Comparison of ENCODE assay signal across 10 mouse cellular contexts in genomic region chr10:87666719-87667387, GRCm38 (mm10).
DNase-seq lines count a peak whose midpoint lies in the region; ATAC-seq and TF ChIP-seq lines count a peak whose summit lies in the region.
"Had no signal": no experiment of that assay in that cellular context is flagged by ENCODE, and none has a peak within 500 bp of the region (broad histone marks: within the 10 kb centered on the region; RNA-seq: fewer than 3 reads in every experiment).

No protein-coding gene starts in this region.

- no peak for ATAC-seq in hindbrain, embryonic 15.5 days (ENCODE audit: low FRiP score, low read depth)
- no peak for ATAC-seq in hindbrain, embryonic 11.5 days (ENCODE audit: low FRiP score)
- no peak for ATAC-seq in intestine, embryonic 16.5 days
- ATAC-seq: hindbrain, embryonic 16.5 days had no signal

- TF ChIP-seq POLR2A in brain, embryonic 14.5 days (IDR thresholded peaks at IDR 0.05; ENCODE audit: borderline replicate concordance, extremely low read depth, insufficient read depth, insufficient read length, poor library complexity, severe bottlenecking), result no peak

- no peaks in the 10 kb centered on the region for H3K9me3 ChIP-seq in hindbrain, embryonic 15.5 days
- no peaks in the 10 kb centered on the region for H3K9me3 ChIP-seq in hindbrain, embryonic 11.5 days (ENCODE audit: control insufficient read depth, low read length)
- H3K9me3 ChIP-seq in intestine, embryonic 16.5 days (ENCODE audit: control insufficient read depth, low read length), result no peaks in the 10 kb centered on the region

- no peaks in the 10 kb centered on the region for H3K36me3 ChIP-seq in hindbrain, embryonic 15.5 days
- H3K36me3 ChIP-seq in hindbrain, embryonic 11.5 days (ENCODE audit: control insufficient read depth, insufficient read depth, low read length), result no peaks in the 10 kb centered on the region
- no peaks in the 10 kb centered on the region for H3K36me3 ChIP-seq in intestine, embryonic 16.5 days (ENCODE audit: control insufficient read depth, insufficient read depth, low read length)

- no peak overlapping the region for H3K4me2 ChIP-seq in hindbrain, embryonic 15.5 days
- no peak overlapping the region for H3K4me2 ChIP-seq in hindbrain, embryonic 11.5 days (replicated peaks; ENCODE audit: low read depth, low read length)
- no peak overlapping the region for H3K4me2 ChIP-seq in intestine, embryonic 16.5 days (ENCODE audit: low read depth, low read length)

- H3K27ac ChIP-seq in hindbrain, embryonic 15.5 days (replicated peaks), result 0 out of 2 replicates have a peak overlapping the region, but pooled peaks have one; percentile 9
- no peak overlapping the region for H3K27ac ChIP-seq in hindbrain, embryonic 11.5 days (ENCODE audit: low read depth, low read length)
- no peak overlapping the region for H3K27ac ChIP-seq in layer of hippocampus, adult 2 months
- H3K27ac ChIP-seq in intestine, embryonic 16.5 days (ENCODE audit: low read length), result no peak overlapping the region

- no peaks in the 10 kb centered on the region for H3K27me3 ChIP-seq in hindbrain, embryonic 15.5 days
- no peaks in the 10 kb centered on the region for H3K27me3 ChIP-seq in hindbrain, embryonic 11.5 days (ENCODE audit: control insufficient read depth, insufficient read depth, low read length)
- H3K27me3 ChIP-seq in intestine, embryonic 16.5 days (replicated peaks; ENCODE audit: control insufficient read depth, insufficient read depth, low read length), result no peaks in the 10 kb centered on the region

- no peak overlapping the region for H3K9ac ChIP-seq in hindbrain, embryonic 15.5 days
- H3K9ac ChIP-seq in hindbrain, embryonic 11.5 days (ENCODE audit: low read depth, low read length), result no peak overlapping the region
- H3K9ac ChIP-seq in intestine, embryonic 16.5 days (ENCODE audit: low read depth, low read length), result no peak overlapping the region

- 76% methylated on average over 7 of the region's 7 CpGs for WGBS in hindbrain, embryonic 15.5 days
- WGBS in hindbrain, embryonic 11.5 days, result 87% methylated on average over 7 of the region's 7 CpGs
- whole genome bisulfite sequencing in intestine, embryonic 16.5 days, result 81% methylated on average over 7 of the region's 7 CpGs

- H3K4me3 ChIP-seq in hindbrain, embryonic 15.5 days, result no peak overlapping the region
- H3K4me3 ChIP-seq in hindbrain, embryonic 11.5 days (ENCODE audit: low read depth, low read length), result no peak overlapping the region
- H3K4me3 ChIP-seq in layer of hippocampus, adult 2 months, result no peak overlapping the region
- H3K4me3 ChIP-seq in intestine, embryonic 16.5 days (ENCODE audit: low read length), result no peak overlapping the region

- peaks cover 6% of the 10 kb centered on the region; the same call in 1 of the 2 replicates for H3K4me1 ChIP-seq in hindbrain, embryonic 15.5 days (replicated peaks)
- H3K4me1 ChIP-seq in hindbrain, embryonic 11.5 days (replicated peaks; ENCODE audit: control insufficient read depth, insufficient read depth, low read length), result no peaks in the 10 kb centered on the region
- no peaks in the 10 kb centered on the region for H3K4me1 ChIP-seq in intestine, embryonic 16.5 days (ENCODE audit: control insufficient read depth, insufficient read depth, low read length)

- DNase-seq in hindbrain, embryonic 11.5 days (ENCODE audit: low spot score), result no peak
- peak; percentile 80 for DNase-seq in brain, embryonic 14.5 days (ENCODE audit: low read depth)
- DNase-seq in frontal cortex, adult 2 months (ENCODE audit: extremely low spot score in 1 of 2, low spot score in 1 of 2), result peak; percentile 11 to 69
- DNase-seq in left cerebral cortex, adult 8-10 months (ENCODE audit: low spot score in 2 of 2), result peak; percentile 12 to 46
- no peak for DNase-seq in spleen, adult 12 weeks (ENCODE audit: low spot score)
- DNase-seq in layer of hippocampus, adult 2 months (ENCODE audit: low spot score in 2 of 2), result no peak
- DNase-seq: thymus, postnatal 14 days had no signal

- no peak for TF ChIP-seq CTCF in brain, embryonic 14.5 days (IDR thresholded peaks at IDR 0.05; ENCODE audit: borderline replicate concordance, extremely low read depth, insufficient read depth, insufficient read length)
- no peak for TF ChIP-seq CTCF in layer of hippocampus, adult 2 months (conservative IDR thresholded peaks at IDR 0.05)

Comparison
In these comparisons a context has a peak if more than half of its experiments do, and no peak if none do; other contexts are left out.
1. DNase-seq: peak in brain, embryonic 14.5 days (single experiment), frontal cortex, adult 2 months (2 of 2) and left cerebral cortex, adult 8-10 months (2 of 2); none in hindbrain, embryonic 11.5 days (single experiment), spleen, adult 12 weeks (single experiment) and layer of hippocampus, adult 2 months (0 of 2).